35 mouse cellular contexts compared by ENCODE assay signal in genomic region chr4:152073715-152074114, GRCm38 (mm10). TPM values are rescaled to one million over a fixed set of nuclear protein-coding genes. Genes with fewer than 3 reads are reported as not detected.
DNase-seq lines count a peak whose midpoint lies in the region; ATAC-seq and TF ChIP-seq lines count a peak whose summit lies in the region.
"Had no signal": no experiment of that assay in that cellular context is flagged by ENCODE, and none has a peak within 500 bp of the region (broad histone marks: within the 10 kb centered on the region; RNA-seq: fewer than 3 reads in every experiment).

No protein-coding gene starts in this region.

- intact Hi-C loops in heart, postnatal 25 days (cut with DNase I), result no loop called here

- no peak overlapping the region for H3K9ac ChIP-seq in lung, postnatal 0 days (replicated peaks; ENCODE audit: low read depth)
- no peak overlapping the region for H3K9ac ChIP-seq in stomach, postnatal 0 days (ENCODE audit: low read length)
- H3K9ac ChIP-seq: embryonic facial prominence, embryonic 13.5 days; forebrain, embryonic 12.5 days; heart, embryonic 12.5 days; liver, embryonic 12.5 days; liver, postnatal 0 days; neural tube, embryonic 13.5 days had no signal

- H3K4me3 ChIP-seq in lung, postnatal 0 days (ENCODE audit: low read depth, low read length), result no peak overlapping the region
- 0 out of 2 replicates have a peak overlapping the region, but pooled peaks have one; percentile 15 for H3K4me3 ChIP-seq in brown adipose tissue, adult 24 weeks (ENCODE audit: insufficient read depth, low read depth, low read length)
- no peak overlapping the region for H3K4me3 ChIP-seq in stomach, postnatal 0 days (ENCODE audit: low read depth, low read length)
- H3K4me3 ChIP-seq: embryonic facial prominence, embryonic 13.5 days; erythroblast, embryonic 14.5 days; forebrain, embryonic 12.5 days; heart, embryonic 12.5 days; hindbrain, embryonic 10.5 days; liver, embryonic 12.5 days; neural tube, embryonic 13.5 days had no signal

- no peak for TF ChIP-seq CTCF in lung, postnatal 0 days (IDR thresholded peaks at IDR 0.05)
- TF ChIP-seq CTCF in stomach, postnatal 0 days (IDR thresholded peaks at IDR 0.05; ENCODE audit: low read depth), result no peak

- 66% methylated on average over 5 of the region's 6 CpGs for WGBS in lung, postnatal 0 days
- 52% methylated on average over 6 of the region's 6 CpGs for WGBS in stomach, postnatal 0 days

- ATAC-seq in lung, postnatal 0 days, result no peak
- ATAC-seq in stomach, postnatal 0 days (ENCODE audit: low FRiP score, low TSS enrichment), result 0 out of 2 replicates have a peak, but pooled peaks have one; percentile 6
- ATAC-seq: hindbrain, embryonic 16.5 days; liver, embryonic 12.5 days; liver, postnatal 0 days; midbrain, embryonic 16.5 days had no signal

- H3K27me3 ChIP-seq in lung, postnatal 0 days (replicated peaks; ENCODE audit: insufficient read depth, low read length), result no peaks in the 10 kb centered on the region
- H3K27me3 ChIP-seq in stomach, postnatal 0 days (ENCODE audit: control insufficient read depth, insufficient read depth, low read length), result no peaks in the 10 kb centered on the region
- H3K27me3 ChIP-seq: embryonic facial prominence, embryonic 13.5 days; forebrain, embryonic 12.5 days; heart, embryonic 12.5 days; neural tube, embryonic 13.5 days had no signal

- no peak overlapping the region for H3K4me2 ChIP-seq in lung, postnatal 0 days (replicated peaks; ENCODE audit: low read depth, low read length)
- no peak overlapping the region for H3K4me2 ChIP-seq in stomach, postnatal 0 days (replicated peaks; ENCODE audit: low read depth)
- H3K4me2 ChIP-seq: embryonic facial prominence, embryonic 13.5 days; forebrain, embryonic 12.5 days; heart, embryonic 12.5 days; liver, embryonic 12.5 days; midbrain, embryonic 11.5 days; neural tube, embryonic 13.5 days had no signal

- H3K4me1 ChIP-seq in lung, postnatal 0 days (ENCODE audit: insufficient read depth, low read depth, low read length), result 0 out of 2 replicates have a peak, but pooled peaks cover 5% of the 10 kb centered on the region
- peaks cover 8% of the 10 kb centered on the region; the same call in 1 of the 2 replicates for H3K4me1 ChIP-seq in brown adipose tissue, adult 24 weeks (ENCODE audit: control insufficient read depth, insufficient read depth, insufficient read length, low read length)
- H3K4me1 ChIP-seq in stomach, postnatal 0 days (replicated peaks; ENCODE audit: control insufficient read depth, insufficient read depth), result no peaks in the 10 kb centered on the region

- peak; percentile 90 for DNase-seq in heart, adult 11 months
- no peak for DNase-seq in heart, postnatal 25 days (ENCODE audit: low spot score)
- DNase-seq in lung, postnatal 0 days (ENCODE audit: low spot score), result peak; percentile 19
- no peak for DNase-seq in lung, adult 18-20 months
- DNase-seq in stomach, postnatal 0 days (ENCODE audit: low spot score), result peak; percentile 32
- no peak for DNase-seq in spleen, postnatal 36 days (ENCODE audit: low spot score in 2 of 2)
- no peak for DNase-seq in layer of hippocampus, postnatal 25 days (ENCODE audit: extremely low spot score in 1 of 2, low spot score in 1 of 2)
- DNase-seq: adrenal gland, adult 8-10 months; cerebellum, adult 11 months; cerebellum, adult 9-10 months; cerebellum, postnatal 36 days; embryo, embryonic 11 days; gastrocnemius, postnatal 25 days; heart, adult 18-20 months; heart, postnatal 10 days; kidney, adult 8-10 months; kidney, postnatal 14 days; layer of hippocampus, postnatal 36 days; left cerebral cortex, postnatal 4 days; liver, postnatal 0 days; lung, postnatal 10 days; thymus, adult 18-20 months; thymus, postnatal 25 days had no signal

- peak overlapping the region; percentile 47 for H3K27ac ChIP-seq in lung, postnatal 0 days (ENCODE audit: low read length)
- no peak overlapping the region; the same call in none of the 2 replicates for H3K27ac ChIP-seq in brown adipose tissue, adult 24 weeks (replicated peaks; ENCODE audit: low read depth, low read length)
- H3K27ac ChIP-seq in stomach, postnatal 0 days (replicated peaks), result no peak overlapping the region
- H3K27ac ChIP-seq: embryonic facial prominence, embryonic 13.5 days; forebrain, embryonic 12.5 days; hindbrain, embryonic 10.5 days; liver, embryonic 12.5 days; macrophage; neural tube, embryonic 13.5 days had no signal

- no peaks in the 10 kb centered on the region for H3K9me3 ChIP-seq in lung, postnatal 0 days (ENCODE audit: low read length)
- no peaks in the 10 kb centered on the region for H3K9me3 ChIP-seq in stomach, postnatal 0 days (ENCODE audit: control insufficient read depth, low read length)
- H3K9me3 ChIP-seq: embryonic facial prominence, embryonic 13.5 days; forebrain, embryonic 12.5 days; heart, embryonic 12.5 days; hindbrain, embryonic 10.5 days; liver, embryonic 12.5 days; neural tube, embryonic 13.5 days had no signal

- no peak for TF ChIP-seq EP300 in lung, postnatal 0 days (IDR thresholded peaks at IDR 0.05)
- TF ChIP-seq EP300 in stomach, postnatal 0 days (optimal IDR thresholded peaks at IDR 0.05), result no peak

- no peaks in the 10 kb centered on the region for H3K36me3 ChIP-seq in lung, postnatal 0 days (ENCODE audit: insufficient read depth, low read length)
- no peaks in the 10 kb centered on the region for H3K36me3 ChIP-seq in stomach, postnatal 0 days (ENCODE audit: control insufficient read depth, insufficient read depth, low read length)
- H3K36me3 ChIP-seq: embryonic facial prominence, embryonic 13.5 days; forebrain, embryonic 12.5 days; heart, embryonic 12.5 days; hindbrain, embryonic 10.5 days; liver, embryonic 12.5 days; neural tube, embryonic 13.5 days had no signal

RNA-seq across cellular contexts. Expression of gene Plekhg5, which starts 1.4 kb away (rescaled TPM):
- total RNA-seq in heart, postnatal 25 days (2021), result 10 to 100 TPM; 18.7 to 18.9 TPM
- 17.4 and 18.8 TPM in 2 replicates for polyA plus RNA-seq in lung, postnatal 0 days (2015; fragmentation: Nextera tagmentation; extraction: Ambion mirVana)
- polyA plus RNA-seq in brown adipose tissue, adult 24 weeks (2012; ENCODE audit: insufficient read depth, insufficient read length, missing spikeins), result 2.3 and 5.7 TPM in 2 replicates
- 6.4 and 7.5 TPM in 2 replicates for polyA plus RNA-seq in stomach, postnatal 0 days (2015; fragmentation: Nextera tagmentation; extraction: Ambion mirVana)
- 100 to 1,000 TPM; 128 to 173 TPM for total RNA-seq in layer of hippocampus, postnatal 25 days (2021)

RNA-seq across cellular contexts. Expression of gene Nol9, which starts 34.6 kb away (rescaled TPM):
- 1 to 10 TPM; 8.6 to 9.6 TPM for total RNA-seq in heart, postnatal 25 days (2021)
- 10.0 and 11.3 TPM in 2 replicates for polyA plus RNA-seq in lung, postnatal 0 days (2015; fragmentation: Nextera tagmentation; extraction: Ambion mirVana)
- 5.0 and 5.3 TPM in 2 replicates for polyA plus RNA-seq in brown adipose tissue, adult 24 weeks (2012; ENCODE audit: insufficient read depth, insufficient read length, missing spikeins)
- 11.2 and 12.0 TPM in 2 replicates for polyA plus RNA-seq in stomach, postnatal 0 days (2015; fragmentation: Nextera tagmentation; extraction: Ambion mirVana)
- 10 to 100 TPM; 20.9 to 22.3 TPM for total RNA-seq in layer of hippocampus, postnatal 25 days (2021)

RNA-seq across cellular contexts. Expression of gene Tas1r1, which starts 35.3 kb away (rescaled TPM):
- under 1 TPM in 1 of 2 experiments, not detected in 1; 0.16 TPM for total RNA-seq in heart, postnatal 25 days (2021)
- 0.21 and 0.35 TPM in 2 replicates for polyA plus RNA-seq in lung, postnatal 0 days (2015; fragmentation: Nextera tagmentation; extraction: Ambion mirVana)
- not detected in 2 replicates for polyA plus RNA-seq in brown adipose tissue, adult 24 weeks (2012; ENCODE audit: insufficient read depth, insufficient read length, missing spikeins)
- polyA plus RNA-seq in stomach, postnatal 0 days (2015; fragmentation: Nextera tagmentation; extraction: Ambion mirVana), result 0.12 and 0.16 TPM in 2 replicates
- total RNA-seq in layer of hippocampus, postnatal 25 days (2021), result under 1 TPM; 0.49 to 0.54 TPM
- polyA plus RNA-seq: erythroblast, embryonic 14.5 days; macrophage had no signal

RNA-seq across cellular contexts. Expression of gene Tnfrsf25, which starts 42.0 kb away (rescaled TPM):
- total RNA-seq in heart, postnatal 25 days (2021), result 1 to 10 TPM; 2.9 to 3.0 TPM
- polyA plus RNA-seq in lung, postnatal 0 days (2015; fragmentation: Nextera tagmentation; extraction: Ambion mirVana), result 1.2 and 1.4 TPM in 2 replicates
- 1.9 TPM in 1 of 2 replicates, not detected in the other for polyA plus RNA-seq in brown adipose tissue, adult 24 weeks (2012; ENCODE audit: insufficient read depth, insufficient read length, missing spikeins)
- polyA plus RNA-seq in stomach, postnatal 0 days (2015; fragmentation: Nextera tagmentation; extraction: Ambion mirVana), result 0.49 and 0.96 TPM in 2 replicates
- 10 to 100 TPM; 26.4 to 42.6 TPM for total RNA-seq in layer of hippocampus, postnatal 25 days (2021)

RNA-seq across cellular contexts. Expression of gene Zbtb48, which starts 46.2 kb away (rescaled TPM):
- total RNA-seq in heart, postnatal 25 days (2021), result 1 to 10 TPM; 3.5 to 5.0 TPM
- polyA plus RNA-seq in lung, postnatal 0 days (2015; fragmentation: Nextera tagmentation; extraction: Ambion mirVana), result 13.2 and 13.7 TPM in 2 replicates
- polyA plus RNA-seq in brown adipose tissue, adult 24 weeks (2012; ENCODE audit: insufficient read depth, insufficient read length, missing spikeins), result 1.8 and 3.2 TPM in 2 replicates
- polyA plus RNA-seq in stomach, postnatal 0 days (2015; fragmentation: Nextera tagmentation; extraction: Ambion mirVana), result 10.1 and 10.6 TPM in 2 replicates
- 10 to 100 TPM; 11.0 to 15.8 TPM for total RNA-seq in layer of hippocampus, postnatal 25 days (2021)

Comparison
In these comparisons a context has a peak if more than half of its experiments do, and no peak if none do; other contexts are left out.
1. DNase-seq: peak in heart, adult 11 months (single experiment), lung, postnatal 0 days (single experiment) and stomach, postnatal 0 days (single experiment); none in heart, postnatal 25 days (single experiment), lung, adult 18-20 months (0 of 2), spleen, postnatal 36 days (0 of 2) and layer of hippocampus, postnatal 25 days (0 of 2).